Mouse (Mus musculus) kidney, adult 9 months (tissue): Measurements from ENCODE around the gene Gng3.

Experiments
- DNase-seq: peaks from one replicate; pipeline ENCODE4 v3.0.0; 2022

The Gng3 gene

DNA sequence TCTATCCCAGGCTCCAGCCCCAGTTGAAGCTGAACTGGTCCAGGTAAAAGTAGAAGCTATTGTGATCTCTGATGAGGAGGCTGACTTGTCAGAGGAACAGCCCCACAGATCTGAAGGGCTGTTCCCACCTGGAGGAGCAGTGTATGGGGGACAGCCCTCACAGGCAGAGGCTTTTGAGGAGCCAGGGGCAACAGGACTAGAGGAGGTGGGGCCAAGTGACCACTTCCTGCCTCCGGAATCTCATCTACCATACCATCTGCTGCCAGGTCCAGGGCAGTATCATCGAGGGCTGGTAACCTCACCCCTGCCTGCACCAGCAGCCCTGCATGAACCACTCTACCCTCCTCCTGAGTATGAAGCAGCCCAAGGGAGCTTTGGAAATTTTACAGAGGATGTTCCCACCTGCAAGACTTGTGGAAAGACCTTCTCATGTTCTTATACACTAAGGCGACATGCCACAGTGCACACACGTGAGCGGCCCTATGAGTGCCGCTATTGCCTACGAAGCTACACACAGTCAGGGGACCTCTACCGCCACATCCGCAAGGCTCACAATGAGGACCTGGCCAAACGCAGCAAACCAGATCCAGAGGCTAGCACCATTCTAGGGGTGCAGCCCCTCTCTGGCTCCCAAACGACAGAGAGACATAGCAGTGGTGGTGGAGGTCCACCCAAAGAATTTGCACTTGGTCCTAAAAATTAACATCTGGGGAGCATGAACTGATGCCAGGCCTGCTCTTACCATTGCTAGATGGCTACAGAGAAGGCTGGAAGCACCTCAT is 34.9 kb downstream of the Gng3 start:
- no peak for DNase-seq

DNA sequence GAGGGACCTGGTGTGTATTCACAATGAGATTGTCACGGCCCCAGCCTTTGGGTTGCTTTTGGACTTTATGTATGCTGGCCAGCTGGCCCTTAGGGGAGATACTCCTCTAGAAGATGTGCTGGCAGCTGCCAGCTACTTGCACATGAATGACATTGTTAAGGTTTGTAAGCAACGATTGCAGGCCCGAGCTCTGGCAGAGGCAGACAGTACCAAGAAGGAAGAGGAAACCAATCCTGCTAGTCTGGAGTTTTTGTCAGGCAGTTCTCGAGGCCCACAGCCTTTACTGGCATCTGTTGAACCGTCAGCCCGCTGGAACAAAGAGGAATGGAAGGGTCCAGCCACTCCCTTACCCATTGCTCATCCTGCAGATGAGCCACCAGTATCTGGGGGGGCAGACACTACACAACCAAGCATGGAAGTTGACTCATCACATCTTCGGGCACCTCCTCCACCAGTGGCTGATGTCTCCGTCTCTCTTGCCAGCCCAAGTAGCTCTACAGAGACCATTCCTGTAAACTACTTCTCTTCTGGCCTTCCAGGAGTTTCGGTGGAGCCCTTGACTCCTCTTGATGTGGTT is 35.7 kb downstream of the Gng3 start:
- DNase-seq: no peak

DNA sequence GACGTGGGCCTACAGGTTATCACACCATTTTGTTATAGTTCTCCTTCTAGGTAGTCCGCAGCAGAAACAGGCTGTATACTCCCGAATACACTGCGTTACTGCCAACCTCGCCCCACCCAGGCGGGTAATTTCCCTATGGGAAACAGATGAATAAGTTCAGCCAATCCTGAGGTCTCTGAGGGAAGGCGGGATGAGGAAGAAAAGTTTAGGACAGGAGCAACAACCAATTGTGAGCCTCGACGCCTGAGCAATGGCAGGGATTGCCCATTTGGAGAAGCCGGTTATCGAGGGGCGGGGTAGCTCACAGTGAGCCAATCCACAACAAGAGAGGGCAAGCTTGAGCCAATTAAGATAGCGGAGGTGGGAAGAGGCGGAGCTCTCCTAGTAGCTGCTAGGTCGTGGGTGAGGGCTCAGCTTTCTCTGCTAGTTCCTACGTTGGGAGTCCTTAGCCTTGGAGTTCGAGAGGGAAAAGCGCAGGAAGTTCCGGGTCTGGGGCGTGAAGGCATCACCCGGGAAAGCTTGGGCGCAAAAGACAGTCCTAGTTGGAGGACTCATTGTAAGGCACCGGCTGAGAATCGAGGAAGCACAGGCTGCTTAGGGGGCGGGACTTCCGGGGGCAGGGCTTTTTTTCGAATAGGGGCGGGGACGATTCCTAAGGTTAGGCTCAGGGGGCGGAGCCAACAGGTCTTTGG is 36.7 kb downstream of the Gng3 start, which contains the start of gene Zbtb3:
Zbtb3 (plus strand) TSS at position 426 of the 692 bp plus-strand sequence.
- peak; percentile 98 for DNase-seq

DNA sequence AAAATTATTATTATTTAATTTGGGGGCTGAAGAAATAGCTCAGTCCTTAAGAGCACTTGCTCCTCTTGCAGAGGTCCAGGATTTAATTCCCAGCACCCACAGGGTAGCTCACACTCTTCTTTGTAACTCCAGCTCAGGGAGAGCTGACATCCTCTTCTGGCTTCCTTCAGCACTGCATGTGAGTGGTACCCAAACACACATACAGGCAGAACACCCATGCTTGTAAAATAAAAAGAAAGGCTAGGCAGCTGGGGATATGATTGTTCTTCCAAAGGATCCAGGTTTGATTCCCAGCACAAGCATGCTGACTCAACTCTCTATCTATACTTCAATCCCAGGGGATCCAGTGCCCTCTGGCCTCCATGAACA is 40.1 kb downstream of the Gng3 start:
- no peak for DNase-seq

DNA sequence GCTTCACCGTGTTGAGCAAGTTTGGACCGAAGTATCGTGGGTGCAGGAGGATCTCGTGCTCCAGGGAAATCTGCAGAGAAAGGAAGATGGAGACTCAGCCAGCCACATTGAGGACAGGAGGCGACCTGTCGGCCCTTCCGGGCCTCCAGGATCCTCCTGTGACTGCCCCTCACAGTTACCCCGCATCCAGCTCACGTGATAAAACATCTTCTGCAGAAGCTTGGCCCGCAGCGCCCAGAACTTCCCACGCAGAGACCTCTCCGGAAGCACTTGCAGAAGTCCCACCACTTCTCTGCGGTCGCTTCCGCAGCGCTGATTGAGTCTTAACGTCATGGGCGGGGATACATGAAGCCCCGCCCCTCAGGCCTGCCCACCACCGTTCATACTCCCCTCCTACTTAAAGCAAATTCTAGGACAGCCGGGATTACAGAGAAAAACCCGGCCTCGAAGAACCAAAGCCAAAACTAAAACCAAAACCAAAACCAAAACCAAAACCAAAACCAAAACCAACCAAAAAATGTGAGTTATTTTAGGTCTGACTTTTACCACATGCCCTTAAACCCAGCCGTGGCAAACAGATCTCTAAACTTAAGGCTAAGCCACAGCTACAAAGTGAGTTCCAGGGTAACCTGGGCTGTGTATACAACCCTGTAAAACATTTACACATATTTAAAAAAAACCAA is 40.6 kb downstream of the Gng3 start, which contains the start of gene Polr2g:
Polr2g (minus strand) TSS at position 314 of the 683 bp plus-strand sequence.
- DNase-seq: peak; percentile 96

DNA sequence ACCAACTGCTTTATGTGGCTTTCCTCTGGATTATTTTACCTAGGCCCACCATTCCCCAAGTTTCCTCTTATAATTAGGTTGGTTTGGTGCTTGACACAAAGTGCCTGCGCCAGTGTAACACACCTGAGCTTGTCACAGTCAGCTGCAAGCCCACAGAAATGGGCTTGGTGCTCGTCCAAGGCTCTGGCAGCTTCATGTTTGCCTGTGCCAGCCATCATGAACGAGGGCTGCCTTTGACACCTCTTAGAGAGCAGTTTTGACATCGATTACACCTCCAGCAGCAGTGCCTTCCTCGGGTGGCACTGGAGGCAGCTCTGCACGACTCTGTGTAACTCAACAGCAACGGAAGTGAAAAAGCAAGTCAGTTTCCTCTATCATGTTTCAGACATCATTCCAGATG is 48.8 kb downstream of the Gng3 start:
- DNase-seq: no peak

DNA sequence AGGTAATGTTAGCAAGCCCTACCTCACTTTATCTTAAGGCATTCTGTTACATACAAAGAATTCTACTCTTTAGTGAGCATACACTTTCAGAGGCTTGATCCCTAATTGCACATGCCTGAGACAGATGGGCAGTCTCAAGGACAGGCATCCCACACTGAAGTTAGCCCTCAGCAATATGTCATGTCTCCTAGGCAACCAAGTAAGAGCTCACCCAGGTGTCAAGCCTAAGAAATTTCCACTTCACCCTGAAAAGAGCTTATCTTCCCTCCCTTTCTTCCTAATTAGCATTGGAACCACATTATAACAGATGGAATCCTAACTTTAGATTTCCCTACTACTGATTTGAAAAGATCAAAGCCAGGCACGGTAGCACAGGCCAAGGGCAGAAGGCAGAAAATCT is 49.8 kb downstream of the Gng3 start:
- no peak for DNase-seq

DNA sequence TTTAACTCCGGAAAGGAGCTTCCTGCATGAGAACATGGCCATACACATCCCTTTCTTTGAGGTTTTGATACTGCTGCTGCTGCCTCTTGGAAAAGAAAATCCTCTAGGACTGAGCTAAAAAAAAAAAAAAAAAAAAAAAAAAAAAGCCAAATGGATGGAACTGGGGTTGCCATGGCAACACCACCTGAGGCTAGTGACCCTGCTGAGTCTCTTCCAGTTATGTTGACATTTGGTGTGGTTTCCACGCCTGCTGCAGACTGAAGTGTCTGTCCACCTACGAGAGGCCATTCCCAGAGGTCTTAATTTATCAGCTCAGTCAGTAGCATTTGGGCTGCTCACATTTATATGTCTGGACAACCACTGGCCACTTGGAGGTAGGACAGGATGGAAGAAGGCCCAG is 50.5 kb downstream of the Gng3 start:
- DNase-seq: no peak
